In genomic region chr11:69934169-69934568, GRCm38 (mm10) we compare ENCODE assay signal across 8 mouse cellular contexts. TPM values are rescaled to one million over a fixed set of nuclear protein-coding genes. Genes with fewer than 3 reads are reported as not detected.
A peak's percentile ranks its signal among the peaks of the same experiment; 100 is the strongest.
DNase-seq lines count a peak whose midpoint lies in the region; ATAC-seq lines count a peak whose summit lies in the region.

No protein-coding gene starts in this region.

- H3K27ac ChIP-seq in hindbrain, embryonic 12.5 days: no peak overlapping the region

- no peak overlapping the region for H3K4me3 ChIP-seq in hindbrain, embryonic 12.5 days

- no peaks in the 10 kb centered on the region for H3K9me3 ChIP-seq in hindbrain, embryonic 12.5 days (replicated peaks)

- no peak for ATAC-seq in hindbrain, embryonic 12.5 days (ENCODE audit: low FRiP score)

- H3K27me3 ChIP-seq in hindbrain, embryonic 12.5 days: peaks cover 47% of the 10 kb centered on the region

- peaks cover 13% of the 10 kb centered on the region for H3K4me1 ChIP-seq in hindbrain, embryonic 12.5 days

- peak overlapping the region; percentile 43 for H3K4me2 ChIP-seq in hindbrain, embryonic 12.5 days (replicated peaks)

- no peak overlapping the region for H3K9ac ChIP-seq in hindbrain, embryonic 12.5 days

- WGBS in hindbrain, embryonic 12.5 days: 1% methylated on average over 18 of the region's 18 CpGs

- no peaks in the 10 kb centered on the region for H3K36me3 ChIP-seq in hindbrain, embryonic 12.5 days

- peak; percentile 91 for DNase-seq in Muller cell, postnatal 12 days (ENCODE audit: inconsistent ontology term)
- peak; percentile 82 for DNase-seq in cerebellum, adult 9-11 months
- peak; percentile 63 to 86 for DNase-seq in frontal cortex, postnatal 10 days (ENCODE audit: low spot score in 2 of 2)
- peak; percentile 90 to 92 for DNase-seq in layer of hippocampus, postnatal 14 days (ENCODE audit: low spot score in 2 of 2)
- peak; percentile 90 to 95 for DNase-seq in lung, postnatal 4 days
- peak; percentile 86 for DNase-seq in retina, postnatal 7 days (ENCODE audit: low read depth, low spot score)
- peak; percentile 89 for DNase-seq in urinary bladder, adult 2 months (ENCODE audit: low spot score)

RNA-seq across cellular contexts. Expression of gene Ybx2, which starts 1.4 kb away (rescaled TPM):
- 5.5 and 9.0 TPM in 2 replicates for polyA plus RNA-seq in hindbrain, embryonic 12.5 days (2016; fragmentation: Nextera tagmentation; extraction: Ambion mirVana)
- 1 to 10 TPM; 8.3 to 9.7 TPM for total RNA-seq in layer of hippocampus, postnatal 14 days (2021)
- 3.7 and 6.2 TPM in 2 replicates for polyA plus RNA-seq in urinary bladder, adult 2 months (2012; rRNA removed)

RNA-seq across cellular contexts. Expression of gene Eif5a, which starts 12.4 kb away (rescaled TPM):
- 1,354 and 1,360 TPM in 2 replicates for polyA plus RNA-seq in hindbrain, embryonic 12.5 days (2016; fragmentation: Nextera tagmentation; extraction: Ambion mirVana)
- total RNA-seq in layer of hippocampus, postnatal 14 days (2021): 100 to 1,000 TPM; 446 to 451 TPM
- 565 and 624 TPM in 2 replicates for polyA plus RNA-seq in urinary bladder, adult 2 months (2012; rRNA removed)

RNA-seq across cellular contexts. Expression of gene Slc2a4, which starts 13.8 kb away (rescaled TPM):
- polyA plus RNA-seq in hindbrain, embryonic 12.5 days (2016; fragmentation: Nextera tagmentation; extraction: Ambion mirVana): 9.6 and 12.9 TPM in 2 replicates
- total RNA-seq in layer of hippocampus, postnatal 14 days (2021): 1 to 10 TPM; 1.8 to 3.6 TPM
- polyA plus RNA-seq in urinary bladder, adult 2 months (2012; rRNA removed): 146 and 167 TPM in 2 replicates

RNA-seq across cellular contexts. Expression of gene Gps2, which starts 20.5 kb away (rescaled TPM):
- 84.7 and 90.1 TPM in 2 replicates for polyA plus RNA-seq in hindbrain, embryonic 12.5 days (2016; fragmentation: Nextera tagmentation; extraction: Ambion mirVana)
- 10 to 100 TPM; 28.5 to 29.3 TPM for total RNA-seq in layer of hippocampus, postnatal 14 days (2021)
- 56.3 and 63.2 TPM in 2 replicates for polyA plus RNA-seq in urinary bladder, adult 2 months (2012; rRNA removed)

RNA-seq across cellular contexts. Expression of gene Cldn7, which starts 30.4 kb away (rescaled TPM):
- 9.5 and 21.8 TPM in 2 replicates for polyA plus RNA-seq in hindbrain, embryonic 12.5 days (2016; fragmentation: Nextera tagmentation; extraction: Ambion mirVana)
- total RNA-seq in layer of hippocampus, postnatal 14 days (2021): not detected
- polyA plus RNA-seq in urinary bladder, adult 2 months (2012; rRNA removed): 67.1 and 69.1 TPM in 2 replicates

Comparison
In these comparisons a context has a peak if more than half of its experiments do, and no peak if none do; other contexts are left out.
1. RNA of gene Slc2a4, which starts 13.8 kb away (polyA plus RNA-seq): 146 to 167 TPM in urinary bladder, adult 2 months; 9.6 to 12.9 TPM in hindbrain, embryonic 12.5 days; every median in the first group is over 10 times any median in the second.
2. Peak in every context shown above with its lines, with median percentiles within 50 percentile points of each other: DNase-seq.